Mouse (Mus musculus) left cerebral cortex, postnatal 4 days (tissue): ENCODE measurements around the gene Kcnma1. TPM values are rescaled to one million over a fixed set of nuclear protein-coding genes. Genes with fewer than 3 reads are reported as not detected.

Experiments used
- DNase-seq: peaks from one replicate; pipeline ENCODE4 v3.0.0-alpha.2; 2022
- intact Hi-C: fragments of 180-260 bp; cut with DNase I; formaldehyde crosslinking; loops from one replicate; pipeline ENCODE4 v1.15.1; 2025
- total RNA-seq, 2 experiments: library from RNA; stranded (reverse); gene quantifications; 2 replicates each; pipeline ENCODE4 v1.2.3; 2021

The Kcnma1 gene
- total RNA-seq, 2 experiments from 2014 or later: 115 to 124 TPM

GRCm38 (mm10) chr14:23493750-23494495, 520.4 kb downstream of the Kcnma1 start:
- DNase-seq: no peak
- intact Hi-C loops: no loop called here

- intact Hi-C loops: no loop called here
- peak; percentile 75 for DNase-seq
These were observed 521.5 kb downstream of the Kcnma1 start for GRCm38 (mm10) chr14:23492581-23493360.

DNA sequence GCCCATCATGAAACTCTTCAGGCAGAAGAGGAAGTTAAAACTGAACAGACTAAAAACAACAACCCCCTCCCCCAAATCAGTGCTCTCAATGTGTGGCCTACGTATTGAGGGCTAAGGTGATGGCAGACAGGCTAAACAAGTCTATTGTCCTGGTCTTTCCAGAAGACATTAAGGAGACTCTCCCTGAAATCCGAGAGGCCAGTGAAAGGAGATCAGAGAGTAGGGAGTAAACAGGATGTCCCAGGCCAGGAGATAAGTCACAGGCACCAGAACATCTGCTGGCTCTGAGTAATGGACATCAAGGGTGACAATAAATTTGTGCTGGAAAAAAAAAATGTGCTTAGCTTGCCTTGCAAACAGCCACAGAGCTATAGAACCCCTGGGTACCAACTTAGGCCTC, 522.9 kb downstream of the Kcnma1 start:
- DNase-seq: no peak
- intact Hi-C loops: no loop called here

DNA sequence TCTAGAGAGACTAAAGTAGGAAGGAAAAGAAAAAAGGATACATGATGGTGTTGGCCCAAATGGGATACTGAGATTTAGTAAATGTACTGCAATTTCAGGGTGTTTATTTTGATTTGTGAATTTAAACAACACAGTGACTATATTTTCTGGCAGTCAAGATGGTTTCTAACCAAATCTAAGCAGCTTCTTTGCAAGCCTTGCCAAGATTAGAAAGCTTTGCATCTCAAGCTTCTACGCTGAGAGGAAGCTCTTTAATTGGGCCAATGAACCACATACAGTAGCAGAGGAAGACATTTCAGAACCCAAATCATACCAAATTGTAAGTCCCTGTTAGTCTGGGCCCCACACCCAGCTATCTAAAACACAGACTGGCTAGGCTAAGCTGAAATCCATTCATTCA, 527.6 kb downstream of the Kcnma1 start:
- DNase-seq: no peak
- intact Hi-C loops: no loop called here

GRCm38 (mm10) chr14:23485802-23486500, 528.3 kb downstream of the Kcnma1 start:
- intact Hi-C loops: no loop called here
- DNase-seq: no peak

GRCm38 (mm10) chr14:23475129-23475528, 539.2 kb downstream of the Kcnma1 start:
- intact Hi-C loops: no loop called here
- no peak for DNase-seq

DNA sequence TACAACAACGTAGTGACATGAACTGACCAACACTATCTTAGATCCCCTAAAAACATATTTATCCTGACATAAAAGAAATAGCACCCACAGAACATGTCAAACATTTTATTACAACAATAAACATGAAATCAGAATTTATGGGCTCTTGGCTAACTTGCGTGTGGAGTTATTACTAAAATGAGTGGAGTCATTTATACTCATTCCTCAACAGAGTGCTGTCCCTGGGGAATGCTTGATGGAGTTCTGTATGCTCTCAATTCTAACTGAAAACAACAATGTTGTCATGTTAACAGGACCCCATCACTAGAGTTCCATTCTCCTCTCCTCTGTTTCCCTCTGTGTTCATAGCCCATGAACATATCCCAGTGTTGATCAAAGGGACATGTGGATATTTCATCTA, 544.2 kb downstream of the Kcnma1 start:
- no peak for DNase-seq
- intact Hi-C loops: no loop called here

GRCm38 (mm10) chr14:23465135-23465534, 549.2 kb downstream of the Kcnma1 start:
- DNase-seq: no peak
- intact Hi-C loops: no loop called here

DNA sequence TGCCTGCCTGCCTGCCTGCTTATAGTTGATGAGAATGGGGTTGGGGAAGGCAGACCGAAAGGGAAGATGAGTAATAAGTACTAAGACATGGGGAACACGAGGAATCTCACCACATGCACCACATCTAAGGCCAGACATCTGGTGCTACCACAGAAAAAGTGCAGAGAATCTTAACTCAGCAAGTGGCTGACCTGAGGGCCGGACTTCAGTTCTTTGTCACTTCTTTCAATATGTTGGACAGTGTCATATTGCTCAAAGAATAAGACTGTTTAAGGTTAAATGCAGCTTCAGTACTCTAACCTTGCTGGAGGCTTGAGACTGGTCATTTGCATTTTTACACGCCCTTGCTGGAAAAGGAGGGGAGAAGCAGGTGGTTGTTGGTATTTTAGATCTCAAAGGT, 555.7 kb downstream of the Kcnma1 start:
- intact Hi-C loops: no loop called here
- no peak for DNase-seq

DNA sequence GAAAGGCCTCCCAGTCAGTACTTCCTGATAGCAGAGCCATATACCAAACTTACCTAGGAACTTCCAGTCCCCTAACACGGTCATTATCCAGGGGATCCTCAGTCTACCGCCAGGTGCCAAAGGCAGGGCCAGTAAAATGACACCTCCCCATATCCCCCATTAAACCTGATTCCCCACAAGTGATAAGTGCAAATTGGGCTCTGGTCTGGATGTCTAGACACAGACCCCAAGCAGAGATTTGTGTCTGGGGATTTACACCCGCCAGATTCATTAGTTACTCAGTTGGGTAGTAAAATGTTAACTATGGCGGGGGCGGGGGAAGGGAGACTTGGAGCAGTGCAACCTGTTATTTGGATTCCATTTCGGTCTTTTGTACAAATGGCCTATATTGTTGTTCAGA, 562.6 kb downstream of the Kcnma1 start:
- intact Hi-C loops: no loop called here
- no peak for DNase-seq

DNA sequence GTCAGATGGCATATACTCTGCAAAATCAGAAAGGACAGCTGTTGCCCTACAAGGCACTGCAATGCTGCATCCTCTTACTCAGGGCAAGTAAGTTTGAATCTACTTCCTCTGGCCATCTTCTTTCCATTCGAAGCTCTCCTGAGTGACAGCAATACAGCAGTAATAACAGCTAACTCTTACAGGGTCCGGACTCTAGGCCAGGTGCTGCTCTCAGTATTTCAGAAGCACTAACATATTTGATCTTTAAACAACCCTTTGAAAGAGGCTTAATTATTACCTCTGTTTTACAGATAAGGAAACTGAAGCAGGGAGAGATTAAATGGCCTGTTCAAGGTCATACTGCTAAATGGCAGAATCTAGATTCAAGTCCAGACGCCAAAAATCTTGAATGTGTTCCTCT, 576.8 kb downstream of the Kcnma1 start:
- no peak for DNase-seq
- intact Hi-C loops: no loop called here

- no peak for DNase-seq
- intact Hi-C loops: no loop called here
These were observed 578.4 kb downstream of the Kcnma1 start for GRCm38 (mm10) chr14:23435861-23436260.

GRCm38 (mm10) chr14:23430006-23430405, 584.3 kb downstream of the Kcnma1 start:
- no peak for DNase-seq
- intact Hi-C loops: no loop called here

- intact Hi-C loops: no loop called here
- DNase-seq: no peak
These were observed 585.2 kb downstream of the Kcnma1 start for GRCm38 (mm10) chr14:23429043-23429442.

GRCm38 (mm10) chr14:23422481-23423040, 591.7 kb downstream of the Kcnma1 start:
- intact Hi-C loops: no loop called here
- DNase-seq: peak; percentile 10

DNA sequence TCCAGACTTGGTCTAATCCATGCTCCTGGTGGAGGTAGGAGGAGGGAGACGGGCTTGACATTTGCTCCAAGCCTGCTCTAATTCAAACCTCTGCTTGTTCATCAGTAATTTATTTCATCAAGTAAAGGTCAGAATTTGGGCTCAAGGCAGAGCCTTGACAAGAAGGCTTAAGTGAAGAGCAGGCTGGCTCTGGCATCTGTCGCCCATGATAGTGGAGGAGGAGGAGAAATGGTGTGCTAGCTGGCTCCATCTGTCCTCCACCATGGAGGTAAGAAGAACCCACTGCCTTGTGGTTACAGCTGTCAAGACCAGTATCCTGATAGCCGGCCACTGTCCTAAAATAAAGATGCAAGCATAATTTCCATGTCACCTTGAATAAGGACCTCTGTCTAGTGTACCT, 595.3 kb downstream of the Kcnma1 start:
- no peak for DNase-seq
- intact Hi-C loops: no loop called here

- no peak for DNase-seq
- intact Hi-C loops: no loop called here
These were observed 607.2 kb downstream of the Kcnma1 start for GRCm38 (mm10) chr14:23407051-23407450.

GRCm38 (mm10) chr14:23400777-23401469, 613.4 kb downstream of the Kcnma1 start:
- peak; percentile 38 for DNase-seq
- intact Hi-C loops: loop anchor here (5.0 kb wide), 1 partner anchor 1414 kb away; the partner anchor contains the start of gene Zfp503

DNA sequence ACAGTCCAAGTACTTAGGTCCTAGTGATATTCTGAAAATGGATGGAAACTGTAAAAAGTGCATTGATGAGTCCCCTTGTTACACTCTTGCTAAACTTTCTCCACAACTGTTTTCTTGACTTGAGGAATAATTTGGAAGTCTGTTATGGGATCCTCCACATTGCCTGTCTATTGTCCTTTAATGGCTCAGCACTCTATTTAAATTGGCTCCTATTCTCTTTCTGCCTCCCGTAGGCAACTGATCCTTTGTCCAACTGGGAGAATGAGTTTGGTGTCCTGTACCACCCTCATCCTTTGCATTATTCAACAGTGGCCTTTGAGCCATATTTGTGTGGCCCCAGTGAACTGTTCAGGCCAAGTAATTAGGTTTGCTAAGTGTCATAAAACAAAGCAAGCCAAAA, 616.6 kb downstream of the Kcnma1 start:
- no peak for DNase-seq
- intact Hi-C loops: no loop called here

DNA sequence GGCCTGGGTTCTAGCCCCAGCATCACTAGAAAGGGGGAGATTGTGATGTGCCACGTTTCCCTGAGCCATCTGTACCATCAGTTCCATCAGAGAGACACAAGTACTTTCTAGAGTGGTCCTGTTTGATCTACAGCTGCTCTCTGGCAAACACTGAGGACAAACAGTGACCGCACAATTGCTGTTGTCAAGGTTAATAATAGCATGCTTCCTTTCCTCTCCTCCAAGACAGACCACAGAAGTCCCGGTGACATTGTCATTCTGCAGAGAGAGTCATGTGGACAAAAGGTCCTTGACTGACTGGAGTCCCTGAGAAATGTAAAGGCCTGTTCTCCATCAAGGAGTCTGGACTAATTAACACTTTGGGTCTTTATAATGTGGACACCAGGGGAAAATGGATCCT, 622.7 kb downstream of the Kcnma1 start:
- DNase-seq: no peak
- intact Hi-C loops: loop anchor here (5.0 kb wide), 1 partner anchor 344 kb away; no protein-coding TSS in a partner anchor
